Mouse (Mus musculus): ENCODE measurements at regions not wholly inside any gene's neighbourhood (a gene's known extent, or its start where the extent isn't known, plus 50 kb on each side); places are given as distances from the start of the nearest gene placed in this dataset.

GRCm38 (mm10) chr13:78656196-78656595, 456.6 kb upstream of the Nr2f1 start:
- in situ Hi-C loops (cut with MboI; ENCODE audit: low sequenced_read_pairs in 2 of 2, unreplicated experiment in 2 of 2) = no loop called here
- TF ChIP-seq MAFK (IDR thresholded peaks at IDR 0.05; ENCODE audit: insufficient read depth, low read depth, low read length) (no peak), CHD2 (IDR thresholded peaks at IDR 0.05; ENCODE audit: low read depth, low read length) (no peak), HCFC1 (IDR thresholded peaks at IDR 0.05; ENCODE audit: borderline replicate concordance, insufficient read depth, low read length) (no peak), ZC3H11A (IDR thresholded peaks at IDR 0.05; ENCODE audit: borderline replicate concordance, low read depth, low read length) (no peak), ZNF384 (IDR thresholded peaks at IDR 0.05; ENCODE audit: low read depth, low read length) (no peak)
- no peak overlapping the region for H3K4me3 ChIP-seq (ENCODE audit: insufficient read depth in 1 of 2, low read depth in 1 of 2, low read length in 2 of 2, poor library complexity in 1 of 2, severe bottlenecking in 1 of 2)
- H3K4me1 ChIP-seq (ENCODE audit: control insufficient read depth in 2 of 2, insufficient read depth in 2 of 2, low read length in 2 of 2, poor library complexity in 1 of 2) = no peaks in the 10 kb centered on the region
- H3K9me3 ChIP-seq (ENCODE audit: control insufficient read depth, insufficient read depth, low read depth, low read length) = no peaks in the 10 kb centered on the region
- H3K9ac ChIP-seq (ENCODE audit: insufficient read depth, low read depth, low read length, poor library complexity, severe bottlenecking) = no peak overlapping the region
- H3K27ac ChIP-seq (ENCODE audit: insufficient read depth, low read depth, low read length, poor library complexity, severe bottlenecking) = no peak overlapping the region
- no peak for DNase-seq (ENCODE audit: low read depth, low spot score)
- no peaks in the 10 kb centered on the region for H3K36me3 ChIP-seq (ENCODE audit: control insufficient read depth, insufficient read depth, low read length, poor library complexity, severe bottlenecking)

DNA sequence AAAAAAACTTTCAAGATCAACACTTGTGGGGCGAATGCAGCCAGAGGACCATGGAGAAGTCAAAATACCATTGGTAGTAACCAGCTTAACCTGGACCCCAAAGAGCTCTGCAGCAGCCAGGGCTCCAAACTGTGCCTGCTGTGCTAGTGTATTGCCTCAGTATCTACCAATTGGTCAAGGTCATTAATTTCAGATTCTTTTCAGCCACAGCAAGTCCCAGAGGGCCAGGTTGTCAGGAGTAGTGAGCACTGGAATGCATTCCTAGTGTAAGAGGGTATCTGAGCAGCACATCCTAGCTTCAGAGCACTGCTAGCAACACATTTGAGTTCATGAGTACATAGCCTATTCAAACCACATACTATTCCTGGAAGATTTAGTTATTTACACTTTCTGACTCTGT, 451.3 kb upstream of the Nr2f1 start:
- in situ Hi-C loops (cut with MboI; ENCODE audit: low sequenced_read_pairs in 2 of 2, unreplicated experiment in 2 of 2) = no loop called here
- Histone ChIP-seq H3K4me1 (ENCODE audit: control insufficient read depth in 2 of 2, insufficient read depth in 2 of 2, low read length in 2 of 2, poor library complexity in 1 of 2) (no peaks in the 10 kb centered on the region), H3K9me3 (ENCODE audit: control insufficient read depth, insufficient read depth, low read depth, low read length) (no peaks in the 10 kb centered on the region), H3K9ac (ENCODE audit: insufficient read depth, low read depth, low read length, poor library complexity, severe bottlenecking) (no peak overlapping the region), H3K4me3 (ENCODE audit: insufficient read depth in 1 of 2, low read depth in 1 of 2, low read length in 2 of 2, poor library complexity in 1 of 2, severe bottlenecking in 1 of 2) (no peak overlapping the region), H3K27ac (ENCODE audit: insufficient read depth, low read depth, low read length, poor library complexity, severe bottlenecking) (no peak overlapping the region), H3K36me3 (ENCODE audit: control insufficient read depth, insufficient read depth, low read length, poor library complexity, severe bottlenecking) (no peaks in the 10 kb centered on the region)
- no peak for DNase-seq (ENCODE audit: low read depth, low spot score)
- no peak for TF ChIP-seq ZNF384 (IDR thresholded peaks at IDR 0.05; ENCODE audit: low read depth, low read length)
- TF ChIP-seq HCFC1 (IDR thresholded peaks at IDR 0.05; ENCODE audit: borderline replicate concordance, insufficient read depth, low read length) = no peak
- no peak for TF ChIP-seq ZC3H11A (IDR thresholded peaks at IDR 0.05; ENCODE audit: borderline replicate concordance, low read depth, low read length)
- TF ChIP-seq MAFK (IDR thresholded peaks at IDR 0.05; ENCODE audit: insufficient read depth, low read depth, low read length) = no peak
- no peak for TF ChIP-seq CHD2 (IDR thresholded peaks at IDR 0.05; ENCODE audit: low read depth, low read length)

DNA sequence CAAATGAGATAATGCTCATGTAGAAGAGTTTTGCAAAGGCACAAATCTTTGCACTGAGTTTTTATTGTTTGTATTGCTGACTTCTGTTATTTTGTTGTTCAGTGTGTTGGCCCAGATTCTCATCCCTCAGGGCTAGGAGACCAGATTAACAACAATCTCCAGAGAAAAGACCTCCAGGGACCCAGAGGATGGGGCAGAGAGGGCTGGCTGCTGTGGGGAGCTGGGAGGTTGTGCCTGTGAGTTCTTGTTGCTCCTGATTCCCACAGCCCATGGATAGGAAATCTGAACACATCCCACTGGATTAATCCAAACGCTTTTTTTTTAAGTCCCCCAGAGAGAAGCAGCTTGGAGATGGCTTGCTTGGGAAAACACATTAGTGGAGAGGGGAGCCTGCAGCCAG, 445.0 kb upstream of the Nr2f1 start:
- TF ChIP-seq MAFK (IDR thresholded peaks at IDR 0.05; ENCODE audit: insufficient read depth, low read depth, low read length) (no peak), CHD2 (IDR thresholded peaks at IDR 0.05; ENCODE audit: low read depth, low read length) (no peak), ZNF384 (IDR thresholded peaks at IDR 0.05; ENCODE audit: low read depth, low read length) (no peak), ZC3H11A (IDR thresholded peaks at IDR 0.05; ENCODE audit: borderline replicate concordance, low read depth, low read length) (no peak), HCFC1 (IDR thresholded peaks at IDR 0.05; ENCODE audit: borderline replicate concordance, insufficient read depth, low read length) (no peak)
- Histone ChIP-seq H3K27ac (ENCODE audit: insufficient read depth, low read depth, low read length, poor library complexity, severe bottlenecking) (no peak overlapping the region), H3K4me3 (ENCODE audit: insufficient read depth in 1 of 2, low read depth in 1 of 2, low read length in 2 of 2, poor library complexity in 1 of 2, severe bottlenecking in 1 of 2) (no peak overlapping the region), H3K36me3 (ENCODE audit: control insufficient read depth, insufficient read depth, low read length, poor library complexity, severe bottlenecking) (no peaks in the 10 kb centered on the region), H3K4me1 (ENCODE audit: control insufficient read depth in 2 of 2, insufficient read depth in 2 of 2, low read length in 2 of 2, poor library complexity in 1 of 2) (no peaks in the 10 kb centered on the region), H3K9me3 (ENCODE audit: control insufficient read depth, insufficient read depth, low read depth, low read length) (no peaks in the 10 kb centered on the region), H3K9ac (ENCODE audit: insufficient read depth, low read depth, low read length, poor library complexity, severe bottlenecking) (no peak overlapping the region)
- in situ Hi-C loops (cut with MboI; ENCODE audit: low sequenced_read_pairs in 2 of 2, unreplicated experiment in 2 of 2) = no loop called here
- DNase-seq (ENCODE audit: low read depth, low spot score) = no peak

DNA sequence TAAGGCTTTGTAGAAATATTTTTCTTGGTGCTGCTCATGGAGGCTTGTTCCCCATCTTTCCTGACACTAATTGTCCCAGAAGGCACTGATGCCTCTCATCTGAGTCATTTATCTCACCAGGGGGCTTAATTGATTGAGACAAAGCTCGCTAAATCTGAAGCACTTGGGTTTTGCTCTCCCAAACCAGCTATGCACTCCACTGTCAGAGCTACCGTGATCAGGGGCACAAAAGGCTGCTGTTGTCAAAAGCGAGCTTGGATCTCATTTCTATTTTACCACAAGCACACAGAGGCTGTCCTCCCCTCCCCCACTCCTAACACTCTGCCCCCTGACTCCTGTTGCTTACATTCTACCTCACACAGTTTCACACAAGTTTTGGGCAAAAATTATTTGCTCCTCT, 443.5 kb upstream of the Nr2f1 start:
- H3K36me3 ChIP-seq (ENCODE audit: control insufficient read depth, insufficient read depth, low read length, poor library complexity, severe bottlenecking) = no peaks in the 10 kb centered on the region
- no peak overlapping the region for H3K27ac ChIP-seq (ENCODE audit: insufficient read depth, low read depth, low read length, poor library complexity, severe bottlenecking)
- DNase-seq (ENCODE audit: low read depth, low spot score) = no peak
- in situ Hi-C loops (cut with MboI; ENCODE audit: low sequenced_read_pairs in 2 of 2, unreplicated experiment in 2 of 2) = no loop called here
- H3K4me3 ChIP-seq (ENCODE audit: insufficient read depth in 1 of 2, low read depth in 1 of 2, low read length in 2 of 2, poor library complexity in 1 of 2, severe bottlenecking in 1 of 2) = no peak overlapping the region
- H3K9me3 ChIP-seq (ENCODE audit: control insufficient read depth, insufficient read depth, low read depth, low read length) = no peaks in the 10 kb centered on the region
- TF ChIP-seq ZC3H11A (IDR thresholded peaks at IDR 0.05; ENCODE audit: borderline replicate concordance, low read depth, low read length) (no peak), HCFC1 (IDR thresholded peaks at IDR 0.05; ENCODE audit: borderline replicate concordance, insufficient read depth, low read length) (no peak), MAFK (IDR thresholded peaks at IDR 0.05; ENCODE audit: insufficient read depth, low read depth, low read length) (no peak), CHD2 (IDR thresholded peaks at IDR 0.05; ENCODE audit: low read depth, low read length) (no peak), ZNF384 (IDR thresholded peaks at IDR 0.05; ENCODE audit: low read depth, low read length) (no peak)
- H3K9ac ChIP-seq (ENCODE audit: insufficient read depth, low read depth, low read length, poor library complexity, severe bottlenecking) = no peak overlapping the region
- no peaks in the 10 kb centered on the region for H3K4me1 ChIP-seq (ENCODE audit: control insufficient read depth in 2 of 2, insufficient read depth in 2 of 2, low read length in 2 of 2, poor library complexity in 1 of 2)

GRCm38 (mm10) chr13:78642443-78642729, 442.8 kb upstream of the Nr2f1 start:
- DNase-seq (ENCODE audit: low read depth, low spot score) = no peak
- Histone ChIP-seq H3K27ac (ENCODE audit: insufficient read depth, low read depth, low read length, poor library complexity, severe bottlenecking) (no peak overlapping the region), H3K9me3 (ENCODE audit: control insufficient read depth, insufficient read depth, low read depth, low read length) (no peaks in the 10 kb centered on the region), H3K36me3 (ENCODE audit: control insufficient read depth, insufficient read depth, low read length, poor library complexity, severe bottlenecking) (no peaks in the 10 kb centered on the region), H3K4me3 (ENCODE audit: insufficient read depth in 1 of 2, low read depth in 1 of 2, low read length in 2 of 2, poor library complexity in 1 of 2, severe bottlenecking in 1 of 2) (no peak overlapping the region), H3K9ac (ENCODE audit: insufficient read depth, low read depth, low read length, poor library complexity, severe bottlenecking) (no peak overlapping the region), H3K4me1 (ENCODE audit: control insufficient read depth in 2 of 2, insufficient read depth in 2 of 2, low read length in 2 of 2, poor library complexity in 1 of 2) (no peaks in the 10 kb centered on the region)
- TF ChIP-seq CHD2 (IDR thresholded peaks at IDR 0.05; ENCODE audit: low read depth, low read length) = no peak
- TF ChIP-seq ZC3H11A (IDR thresholded peaks at IDR 0.05; ENCODE audit: borderline replicate concordance, low read depth, low read length) = no peak
- TF ChIP-seq ZNF384 (IDR thresholded peaks at IDR 0.05; ENCODE audit: low read depth, low read length) = no peak
- no peak for TF ChIP-seq MAFK (IDR thresholded peaks at IDR 0.05; ENCODE audit: insufficient read depth, low read depth, low read length)
- TF ChIP-seq HCFC1 (IDR thresholded peaks at IDR 0.05; ENCODE audit: borderline replicate concordance, insufficient read depth, low read length) = no peak
- in situ Hi-C loops (cut with MboI; ENCODE audit: low sequenced_read_pairs in 2 of 2, unreplicated experiment in 2 of 2) = no loop called here
